Mouse (Mus musculus) c-Kit-positive CD71-negative TER-119-negative erythroid progenitor cells, embryonic 14.5 days (primary cell): ENCODE results near the gene Pdk4.

ENCODE experiments used
- DNase-seq: peaks from one replicate; pipeline ENCODE4 v3.0.0-alpha.2; 2013; ENCODE audit warnings: low read depth

Gene Pdk4

DNA sequence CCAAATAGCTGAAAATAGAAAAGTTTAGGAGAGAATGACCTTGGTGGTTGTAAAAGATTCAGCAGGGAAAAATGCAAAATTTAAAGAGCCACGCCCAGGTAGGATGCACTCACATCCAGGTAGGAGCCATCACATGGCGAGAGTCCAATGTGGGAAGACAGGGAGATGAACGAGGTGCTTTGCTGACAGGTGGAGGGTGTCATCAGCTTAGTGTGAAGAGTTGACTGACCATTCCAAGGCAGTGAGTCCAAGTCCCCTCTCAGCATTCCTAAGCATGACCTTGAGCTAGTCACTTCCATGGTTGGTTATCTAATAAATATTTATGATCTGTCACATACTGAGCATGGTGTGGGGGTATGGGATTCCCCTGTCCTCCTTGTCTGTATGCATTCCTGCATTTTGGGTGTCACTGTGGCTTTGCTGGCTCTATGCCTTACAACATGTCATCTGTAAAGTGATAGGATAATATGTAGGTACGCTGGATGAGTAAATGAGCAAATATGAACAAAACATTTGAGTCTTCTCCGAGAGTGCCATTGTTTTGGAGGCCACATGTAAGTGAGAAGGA is 51.7 kb downstream of the Pdk4 start:
- DNase-seq = no peak

DNA sequence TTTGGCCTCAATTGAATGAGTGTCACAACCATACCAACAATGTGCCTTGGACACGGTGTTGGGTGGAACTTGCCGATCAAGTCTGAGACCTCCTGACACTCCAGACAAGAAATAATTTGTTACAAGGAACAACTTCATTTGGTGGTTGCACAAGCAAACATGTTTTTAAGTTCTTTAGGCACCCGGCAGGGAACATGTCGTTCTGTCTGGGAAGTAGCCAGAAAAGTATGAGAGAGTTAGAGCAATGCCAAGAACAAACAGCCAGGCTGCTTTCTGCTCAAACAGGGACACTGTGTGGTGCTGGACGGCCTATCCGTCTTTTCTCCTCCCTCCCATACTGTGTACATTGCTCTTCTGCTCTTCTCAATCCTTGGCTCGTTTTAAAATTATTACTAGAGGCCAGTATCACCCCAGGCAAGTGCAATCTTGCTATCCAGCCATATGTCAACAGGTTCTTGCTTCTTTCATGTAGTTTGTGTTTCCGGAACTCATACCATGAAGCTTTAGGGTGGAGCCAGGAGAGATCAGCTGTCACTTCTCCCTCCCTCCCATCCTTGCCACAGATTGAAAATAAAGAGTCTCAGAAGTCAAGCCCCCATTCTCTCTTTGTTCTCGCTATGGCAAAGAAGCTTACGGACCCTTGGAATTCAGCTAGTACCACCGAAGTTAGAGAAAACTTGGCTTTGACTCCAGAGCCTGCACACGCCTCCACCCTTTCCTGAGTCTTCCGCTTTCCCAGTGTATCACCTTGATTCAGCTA is 52.8 kb downstream of the Pdk4 start:
- DNase-seq = no peak

DNA sequence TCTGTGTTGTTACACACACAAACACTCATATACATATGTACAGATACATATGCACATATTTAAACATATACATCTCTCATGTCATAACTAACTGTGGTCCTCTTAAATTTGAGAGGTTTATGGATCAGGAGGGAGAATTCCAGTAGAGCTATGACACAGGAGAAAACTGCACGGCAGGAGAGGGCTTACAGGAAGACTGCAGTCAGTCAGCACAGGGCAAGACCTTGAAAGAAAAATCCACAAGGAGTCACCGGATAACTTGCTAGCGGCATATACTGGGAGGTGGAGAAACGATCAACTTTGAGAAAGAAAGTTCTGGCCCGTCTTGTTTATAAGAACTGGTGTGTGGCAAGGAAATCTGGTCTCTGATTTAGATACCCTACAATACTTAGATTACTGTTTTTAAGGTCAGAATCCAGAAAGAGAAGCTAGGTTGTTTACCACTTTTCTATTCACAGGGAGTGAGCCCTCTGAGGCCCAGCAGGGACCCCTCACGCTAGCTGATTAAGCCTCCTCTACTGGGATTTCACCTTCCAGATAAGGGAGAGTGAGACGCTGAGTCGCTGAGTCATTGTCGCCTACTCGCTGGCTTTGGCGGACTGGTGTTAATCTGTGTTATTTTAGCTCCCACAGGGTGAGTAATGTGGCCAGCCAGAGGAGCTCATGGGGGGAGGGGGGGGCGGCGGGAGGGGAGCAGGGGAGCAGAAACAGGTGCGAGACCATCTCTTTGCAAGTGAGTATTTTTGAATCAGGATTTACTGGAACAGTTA is 53.6 kb downstream of the Pdk4 start:
- DNase-seq = peak; percentile 45

DNA sequence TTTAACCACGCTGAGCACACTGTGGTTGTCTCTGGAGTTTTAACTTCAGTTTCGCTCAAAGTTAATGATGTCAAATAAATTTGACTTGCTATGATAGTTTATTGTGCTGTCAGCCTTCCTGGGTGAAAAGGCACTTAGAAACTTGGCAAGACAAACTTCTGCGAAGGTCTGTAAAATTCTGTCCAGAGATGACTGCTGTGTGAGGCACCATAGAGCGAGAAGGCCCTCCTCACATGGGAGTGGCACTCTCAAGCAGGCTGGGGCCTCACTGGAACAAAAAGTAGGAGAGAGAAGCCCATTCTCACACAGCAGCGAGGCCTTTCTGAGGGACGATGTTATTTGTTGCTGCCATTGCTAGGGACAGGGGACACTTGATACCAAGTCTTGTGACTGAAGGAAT is 54.9 kb downstream of the Pdk4 start:
- DNase-seq = no peak

DNA sequence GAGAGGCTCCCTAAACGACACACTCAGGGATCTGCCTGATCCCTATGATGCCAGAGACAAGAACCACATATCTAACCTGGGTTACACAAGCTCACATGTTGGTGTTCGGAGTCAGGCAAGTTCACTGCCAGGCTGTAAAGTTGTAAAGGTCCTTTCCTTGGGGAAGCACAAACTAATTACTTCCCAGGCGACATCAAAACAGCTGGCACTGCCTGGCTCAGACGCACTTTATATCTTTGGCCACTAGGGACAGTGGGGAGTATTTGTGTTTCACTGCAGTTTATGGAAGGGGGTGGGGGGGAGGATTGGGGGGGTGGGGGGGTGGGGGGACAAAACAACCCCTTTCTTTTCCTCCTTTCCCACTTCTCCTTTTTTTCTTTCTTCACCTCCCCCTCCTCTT is 58.4 kb downstream of the Pdk4 start:
- no peak for DNase-seq

DNA sequence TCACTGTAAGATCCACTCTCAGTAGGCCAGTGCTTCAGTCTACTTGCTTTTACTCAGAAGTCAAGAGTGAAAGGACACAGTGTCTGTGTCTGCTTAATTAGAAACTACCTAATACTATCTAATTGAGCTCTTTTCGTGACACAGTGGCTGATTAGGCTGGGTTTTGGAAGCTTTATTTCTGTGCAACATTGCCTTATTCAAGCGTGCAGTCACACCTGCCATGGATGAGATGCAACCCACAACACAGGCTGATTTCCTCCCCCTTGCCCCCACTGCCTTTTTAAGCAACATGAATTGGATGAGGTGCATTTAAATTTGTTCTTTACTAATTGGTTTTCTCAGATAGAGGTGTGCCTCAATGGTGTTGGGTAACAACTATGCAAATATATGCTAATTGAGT is 62.2 kb downstream of the Pdk4 start:
- no peak for DNase-seq
